Mouse (Mus musculus) limb, embryonic 12.5 days (tissue): ENCODE measurements at regions not wholly inside any gene's neighbourhood (a gene's known extent, or its start where the extent isn't known, plus 50 kb on each side); places are given as distances from the start of the nearest gene placed in this dataset.

Source experiments
- ATAC-seq: fragments of 200-750 bp; cut with Nextera tagmentation; 2 replicates; pipeline ENCODE4 v1.8.0; 2017; ENCODE audit warnings: low read depth, moderate TSS enrichment; ENCODE audit not compliant: insufficient number of reproducible peaks, insufficient read depth, low FRiP score, low TSS enrichment
- H3K27ac ChIP-seq: fragments of 300-500 bp; sonication (generic); 2 replicates; pipeline ENCODE4 v1.5.1; 2016; ENCODE audit warnings: mild to moderate bottlenecking, moderate library complexity
- H3K27me3 ChIP-seq: fragments of 300-500 bp; sonication (generic); 2 replicates; pipeline ENCODE4 v1.6.1; 2016; ENCODE audit warnings: mild to moderate bottlenecking, moderate library complexity
- H3K36me3 ChIP-seq: fragments of 300-500 bp; sonication (generic); 2 replicates; pipeline ENCODE4 v1.6.1; 2016; ENCODE audit warnings: mild to moderate bottlenecking, moderate library complexity
- H3K4me1 ChIP-seq: fragments of 300-500 bp; sonication (generic); replicated peaks from 2 replicates; pipeline ENCODE4 v1.6.1; 2016
- H3K4me2 ChIP-seq: fragments of 300-500 bp; sonication (generic); 2 replicates; pipeline ENCODE4 v1.6.1; 2016; ENCODE audit warnings: mild to moderate bottlenecking, moderate library complexity
- H3K4me3 ChIP-seq: fragments of 300-500 bp; sonication (generic); replicated peaks from 2 replicates; pipeline ENCODE4 v1.5.1; 2016; ENCODE audit warnings: mild to moderate bottlenecking
- H3K9ac ChIP-seq: fragments of 300-500 bp; sonication (generic); replicated peaks from 2 replicates; pipeline ENCODE4 v1.6.1; 2016; ENCODE audit warnings: mild to moderate bottlenecking, moderate library complexity
- H3K9me3 ChIP-seq: fragments of 300-500 bp; sonication (generic); 2 replicates; pipeline ENCODE4 v1.6.1; 2016; ENCODE audit warnings: mild to moderate bottlenecking, moderate library complexity
- WGBS: fragments of 180-500 bp; shearing (Covaris S2); methylation state at CpG from one replicate; pipeline ENCODE4 v1.1.7; 2016; 5-methylcytosine and 5-hydroxymethylcytosine counted together

DNA sequence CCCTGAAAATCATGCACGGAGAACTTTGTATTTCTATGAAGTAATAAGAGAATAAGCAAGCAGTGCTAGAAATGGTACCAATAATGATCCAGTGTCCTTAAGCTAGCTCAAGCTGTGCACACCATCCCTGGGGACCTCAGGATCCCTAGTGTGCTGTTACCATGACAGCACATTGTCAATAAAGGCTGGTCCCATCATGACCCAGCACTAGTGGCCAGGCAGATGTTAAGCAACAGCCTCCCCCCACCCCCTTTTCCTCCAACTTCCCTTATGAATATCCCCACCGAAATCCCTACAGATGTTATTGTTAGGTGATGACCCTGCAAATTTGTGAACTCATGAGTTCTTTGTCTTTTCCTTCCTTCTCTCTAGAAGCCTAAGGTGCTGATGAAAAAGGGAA is 160.9 kb upstream of the Ednrb start:
- 79% methylated on average over 2 of the region's 2 CpGs for WGBS

GRCm38 (mm10) chr14:104002421-104002820 is 158.2 kb upstream of the Ednrb start:
- WGBS = 91% methylated on average over 1 of the region's 1 CpGs

More for the DNA sequence above, 160.9 kb upstream of the Ednrb start:
- Histone ChIP-seq H3K9ac (no peak overlapping the region), H3K27me3 (no peaks in the 10 kb centered on the region), H3K36me3 (no peaks in the 10 kb centered on the region), H3K4me2 (no peak overlapping the region), H3K27ac (no peak overlapping the region), H3K4me3 (no peak overlapping the region), H3K9me3 (no peaks in the 10 kb centered on the region), H3K4me1 (no peaks in the 10 kb centered on the region)
- no peak for ATAC-seq

GRCm38 (mm10) chr14:103990418-103990817 is 146.2 kb upstream of the Ednrb start:
- H3K27me3 ChIP-seq = no peaks in the 10 kb centered on the region
- H3K36me3 ChIP-seq = no peaks in the 10 kb centered on the region
- no peak overlapping the region for H3K4me2 ChIP-seq
- 89% methylated on average over 3 of the region's 3 CpGs for WGBS
- H3K9me3 ChIP-seq = no peaks in the 10 kb centered on the region
- no peak for ATAC-seq
- no peak overlapping the region for H3K4me3 ChIP-seq
- H3K4me1 ChIP-seq = no peaks in the 10 kb centered on the region
- no peak overlapping the region for H3K9ac ChIP-seq
- no peak overlapping the region for H3K27ac ChIP-seq

More at GRCm38 (mm10) chr14:104002421-104002820, 158.2 kb upstream of the Ednrb start:
- H3K27ac ChIP-seq = no peak overlapping the region
- H3K4me2 ChIP-seq = no peak overlapping the region
- no peaks in the 10 kb centered on the region for H3K9me3 ChIP-seq
- H3K36me3 ChIP-seq = no peaks in the 10 kb centered on the region
- no peaks in the 10 kb centered on the region for H3K27me3 ChIP-seq
- no peak for ATAC-seq
- H3K9ac ChIP-seq = no peak overlapping the region
- no peak overlapping the region for H3K4me3 ChIP-seq
- H3K4me1 ChIP-seq = no peaks in the 10 kb centered on the region

- no peaks in the 10 kb centered on the region for H3K27me3 ChIP-seq
- no peak overlapping the region for H3K9ac ChIP-seq
- 81% methylated on average over 1 of the region's 1 CpGs for WGBS
- H3K27ac ChIP-seq = no peak overlapping the region
- no peaks in the 10 kb centered on the region for H3K36me3 ChIP-seq
- H3K4me1 ChIP-seq = no peaks in the 10 kb centered on the region
- H3K9me3 ChIP-seq = no peaks in the 10 kb centered on the region
- no peak overlapping the region for H3K4me3 ChIP-seq
- no peak overlapping the region for H3K4me2 ChIP-seq
- ATAC-seq = no peak
Observed at GRCm38 (mm10) chr14:103989949-103990348, 145.7 kb upstream of the Ednrb start.

DNA sequence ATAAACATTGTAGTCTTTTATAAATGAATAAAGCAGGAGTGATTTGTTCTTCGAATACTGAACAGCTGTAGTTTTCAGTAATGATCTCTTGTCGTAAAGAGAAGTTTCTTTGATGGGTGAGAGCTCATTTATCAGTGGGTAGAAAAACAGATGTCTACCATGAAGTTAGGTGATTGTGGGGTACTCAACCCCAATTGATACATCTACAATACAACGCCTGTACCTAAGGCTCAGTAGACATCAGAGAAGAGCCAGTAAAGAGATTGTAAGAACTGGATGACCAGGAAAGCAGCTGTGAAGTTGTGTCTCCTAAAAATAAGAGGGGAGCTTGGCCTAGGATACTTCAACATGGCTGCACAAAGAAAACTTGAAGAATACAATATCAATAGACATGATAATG is 143.1 kb upstream of the Ednrb start:
- Histone ChIP-seq H3K27ac (no peak overlapping the region), H3K36me3 (no peaks in the 10 kb centered on the region), H3K4me2 (no peak overlapping the region), H3K27me3 (no peaks in the 10 kb centered on the region), H3K4me1 (no peaks in the 10 kb centered on the region), H3K4me3 (no peak overlapping the region), H3K9me3 (no peaks in the 10 kb centered on the region), H3K9ac (no peak overlapping the region)
- WGBS = 81% methylated on average over 3 of the region's 3 CpGs
- no peak for ATAC-seq

DNA sequence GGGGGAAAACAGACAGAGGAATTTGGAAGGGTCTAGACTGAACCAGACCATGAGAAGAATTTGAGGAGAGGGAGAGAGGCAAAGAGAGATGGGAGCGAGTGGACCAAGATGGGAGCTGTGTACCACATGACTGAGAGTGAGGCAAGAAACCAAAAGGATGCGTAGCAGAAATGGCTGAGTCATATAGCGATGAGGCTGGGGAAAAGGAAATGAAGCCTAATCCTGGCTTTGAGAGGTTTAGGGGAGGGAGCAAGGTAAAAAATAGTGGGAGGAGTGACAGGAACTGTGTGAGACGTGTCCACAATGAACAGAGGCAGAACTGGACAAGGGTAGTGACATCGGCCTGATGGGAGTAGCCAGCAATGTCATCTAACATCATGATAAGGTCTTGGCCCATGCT is 140.1 kb upstream of the Ednrb start:
- Histone ChIP-seq H3K9me3 (no peaks in the 10 kb centered on the region), H3K27ac (no peak overlapping the region), H3K4me3 (no peak overlapping the region), H3K4me2 (no peak overlapping the region), H3K4me1 (no peaks in the 10 kb centered on the region), H3K9ac (no peak overlapping the region), H3K36me3 (no peaks in the 10 kb centered on the region), H3K27me3 (no peaks in the 10 kb centered on the region)
- 0 out of 2 replicates have a peak, but pooled peaks have one; percentile 56 for ATAC-seq
- 86% methylated on average over 5 of the region's 5 CpGs for WGBS

- 84% methylated on average over 2 of the region's 2 CpGs for WGBS
- ATAC-seq = no peak
Observed at GRCm38 (mm10) chr14:103978808-103979207, 134.6 kb upstream of the Ednrb start.

GRCm38 (mm10) chr14:103977769-103978168 is 133.6 kb upstream of the Ednrb start:
- no peak overlapping the region for H3K4me2 ChIP-seq
- no peak overlapping the region for H3K4me3 ChIP-seq
- no peaks in the 10 kb centered on the region for H3K9me3 ChIP-seq
- H3K36me3 ChIP-seq = no peaks in the 10 kb centered on the region
- no peak for ATAC-seq
- 53% methylated on average over 2 of the region's 2 CpGs for WGBS
- H3K27me3 ChIP-seq = no peaks in the 10 kb centered on the region
- H3K27ac ChIP-seq = no peak overlapping the region
- no peak overlapping the region for H3K9ac ChIP-seq
- H3K4me1 ChIP-seq = no peaks in the 10 kb centered on the region

More at GRCm38 (mm10) chr14:103978808-103979207, 134.6 kb upstream of the Ednrb start:
- Histone ChIP-seq H3K27me3 (no peaks in the 10 kb centered on the region), H3K27ac (no peak overlapping the region), H3K9me3 (no peaks in the 10 kb centered on the region), H3K9ac (no peak overlapping the region), H3K4me3 (no peak overlapping the region), H3K4me1 (no peaks in the 10 kb centered on the region), H3K36me3 (no peaks in the 10 kb centered on the region), H3K4me2 (no peak overlapping the region)

DNA sequence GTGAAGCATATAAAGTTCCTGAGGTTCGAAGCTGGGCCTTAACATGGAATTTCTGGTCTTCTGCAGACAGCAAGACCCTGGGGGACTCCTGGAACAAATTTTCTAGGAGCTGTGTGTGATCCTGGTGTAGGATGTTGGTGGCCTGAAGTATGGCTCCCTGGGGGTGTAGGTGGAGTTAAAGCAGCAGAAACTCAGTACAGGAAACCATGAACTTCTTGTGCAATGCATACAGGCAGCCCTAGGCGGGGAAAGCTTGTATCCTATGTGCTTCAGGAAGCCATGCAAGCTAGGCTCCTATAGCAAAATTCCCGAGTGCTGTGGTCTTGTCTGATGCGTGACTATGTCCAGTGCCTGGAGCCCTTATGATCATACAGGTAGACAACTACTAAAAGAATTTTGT is 129.8 kb upstream of the Ednrb start:
- Histone ChIP-seq H3K4me3 (no peak overlapping the region), H3K36me3 (no peaks in the 10 kb centered on the region), H3K9me3 (no peaks in the 10 kb centered on the region), H3K4me1 (no peaks in the 10 kb centered on the region), H3K27me3 (no peaks in the 10 kb centered on the region), H3K9ac (no peak overlapping the region), H3K27ac (no peak overlapping the region), H3K4me2 (no peak overlapping the region)
- 79% methylated on average over 4 of the region's 4 CpGs for WGBS
- no peak for ATAC-seq

DNA sequence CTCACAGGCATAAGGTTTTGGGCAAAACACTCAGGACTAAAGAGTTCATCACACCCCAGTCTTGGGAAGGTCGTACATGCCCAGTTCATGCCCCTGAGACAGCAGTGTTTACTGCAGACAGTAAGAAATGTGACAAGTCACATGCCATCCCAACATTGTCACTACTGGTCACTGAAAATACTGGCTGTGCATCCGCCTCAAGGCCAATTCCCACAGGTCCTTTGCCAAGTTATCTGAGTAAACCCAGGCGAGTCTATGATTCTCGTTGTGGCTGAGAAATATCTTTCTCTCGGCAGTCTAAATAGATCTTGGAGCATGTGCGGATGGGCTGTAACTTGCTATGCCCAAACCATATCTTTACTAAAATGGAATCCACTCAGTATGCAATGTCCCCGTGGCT is 128.9 kb upstream of the Ednrb start:
- Histone ChIP-seq H3K27me3 (no peaks in the 10 kb centered on the region), H3K4me3 (no peak overlapping the region), H3K4me2 (no peak overlapping the region), H3K9me3 (no peaks in the 10 kb centered on the region), H3K27ac (no peak overlapping the region), H3K36me3 (no peaks in the 10 kb centered on the region), H3K9ac (no peak overlapping the region), H3K4me1 (no peaks in the 10 kb centered on the region)
- 86% methylated on average over 7 of the region's 7 CpGs for WGBS
- ATAC-seq = no peak

- no peak for ATAC-seq
- 78% methylated on average over 2 of the region's 2 CpGs for WGBS
- Histone ChIP-seq H3K9ac (no peak overlapping the region), H3K9me3 (no peaks in the 10 kb centered on the region), H3K4me1 (no peaks in the 10 kb centered on the region), H3K27ac (no peak overlapping the region), H3K4me2 (no peak overlapping the region), H3K4me3 (no peak overlapping the region), H3K36me3 (no peaks in the 10 kb centered on the region), H3K27me3 (no peaks in the 10 kb centered on the region)
Observed at GRCm38 (mm10) chr14:103969305-103969704, 125.1 kb upstream of the Ednrb start.

DNA sequence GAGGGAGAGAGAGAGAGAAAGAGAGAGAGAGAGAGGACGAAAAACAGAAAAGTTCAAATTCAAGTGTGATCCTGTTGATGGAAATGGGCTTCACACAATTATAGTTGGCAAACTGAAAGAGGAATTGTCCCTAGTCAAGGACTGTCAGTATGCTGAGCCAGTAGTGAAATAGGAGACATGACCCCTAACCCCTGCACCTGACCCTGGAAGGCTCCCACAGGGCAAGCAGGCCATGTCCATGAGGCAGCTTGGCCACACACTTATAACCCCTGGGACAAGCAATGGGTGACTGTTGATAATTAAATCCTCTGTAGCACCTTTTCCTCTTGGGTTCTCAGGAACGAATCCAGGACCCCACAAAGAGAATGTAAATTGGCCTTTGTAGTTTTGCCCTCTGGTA is 122.1 kb upstream of the Ednrb start:
- H3K4me3 ChIP-seq = no peak overlapping the region
- no peaks in the 10 kb centered on the region for H3K27me3 ChIP-seq
- ATAC-seq = no peak
- no peaks in the 10 kb centered on the region for H3K9me3 ChIP-seq
- H3K4me1 ChIP-seq = no peaks in the 10 kb centered on the region
- no peak overlapping the region for H3K9ac ChIP-seq
- WGBS = 45% methylated on average over 2 of the region's 2 CpGs
- H3K36me3 ChIP-seq = no peaks in the 10 kb centered on the region
- no peak overlapping the region for H3K27ac ChIP-seq
- no peak overlapping the region for H3K4me2 ChIP-seq
